Mouse (Mus musculus): Measurements from ENCODE around the gene Ackr2.

Gene Ackr2

GRCm38 (mm10) chr9:121898245-121898644 lies at the start of gene Ackr2:
Gene Ackr2 (plus strand): TSS chr9:121898355.
- no peak for DNase-seq

- no peak for DNase-seq
Observed at GRCm38 (mm10) chr9:121854246-121854645, 43.9 kb upstream of the Ackr2 start.

DNA sequence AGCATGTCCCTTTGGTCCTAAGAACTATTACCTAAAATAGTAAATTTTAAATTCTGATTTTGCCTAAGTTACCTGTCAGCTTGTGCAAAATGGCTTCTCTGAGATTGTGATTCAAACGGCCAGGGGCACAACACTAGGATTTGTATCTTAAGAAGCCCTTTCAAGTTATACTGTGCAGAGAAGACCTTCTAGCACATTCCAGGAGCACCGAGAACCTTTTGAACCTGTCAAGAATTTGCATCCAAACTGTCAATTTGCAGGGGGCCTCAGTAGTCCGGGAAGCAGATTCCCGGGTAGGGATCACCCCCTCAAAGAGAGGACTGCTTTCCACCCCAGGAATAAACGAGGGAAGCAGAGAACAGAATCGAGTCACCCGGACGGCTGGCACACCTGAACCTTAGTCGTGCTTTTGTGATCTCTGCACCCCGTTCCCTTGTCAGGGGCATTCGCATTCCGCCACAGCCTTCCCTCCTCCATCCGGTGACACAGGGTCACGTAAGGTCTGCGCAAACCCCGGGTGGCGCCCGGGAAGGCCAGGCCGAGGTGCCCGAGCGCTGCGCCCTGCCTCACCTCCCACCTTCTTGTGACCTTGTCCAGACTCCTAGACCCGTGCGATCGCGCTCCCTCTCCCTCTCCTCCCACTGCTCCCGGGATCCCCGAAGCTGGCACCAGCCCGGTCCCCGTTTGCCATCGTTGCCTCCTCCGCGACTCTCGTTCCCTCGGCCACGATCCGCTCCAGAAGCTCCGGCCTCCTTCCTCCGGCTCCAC lies 41.3 kb upstream of the Ackr2 start:
- no peak for DNase-seq

DNA sequence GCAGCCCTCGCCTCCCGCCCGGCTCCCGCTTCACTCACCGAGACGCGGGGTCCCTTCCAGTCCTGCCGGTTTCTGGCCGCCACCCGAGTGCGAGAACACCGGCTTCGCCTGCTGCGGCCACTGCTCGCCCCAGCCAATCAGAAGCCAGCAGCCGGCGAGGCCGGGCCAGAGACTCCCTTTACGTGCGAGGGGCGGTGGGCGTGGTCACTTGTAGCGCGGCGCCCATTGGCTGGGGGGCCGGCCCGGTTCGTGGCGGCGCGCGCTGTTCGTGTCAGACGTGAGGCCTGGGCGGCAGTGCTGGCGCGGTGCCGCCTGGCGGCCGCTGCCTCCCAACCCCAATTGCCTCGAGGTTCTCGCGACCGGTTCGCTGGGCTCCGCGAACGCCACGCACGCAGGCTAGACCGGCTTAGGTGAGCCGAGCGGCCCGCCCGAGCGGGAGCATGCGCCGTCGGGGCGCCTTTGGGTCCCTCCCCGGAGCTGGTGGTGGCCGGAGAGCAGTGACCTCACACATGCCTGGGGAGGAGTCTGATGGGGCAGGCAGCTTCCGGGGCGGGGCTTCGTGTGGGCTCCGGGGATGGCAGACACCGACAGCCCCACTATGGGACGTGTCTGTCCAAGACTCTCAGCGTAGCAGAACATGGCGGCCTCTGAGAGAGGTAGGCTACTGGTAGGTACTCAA lies 40.5 kb upstream of the Ackr2 start:
- DNase-seq = peak; percentile 97

GRCm38 (mm10) chr9:121858153-121858488 lies 40.0 kb upstream of the Ackr2 start, which contains the start of gene Higd1a:
Gene Higd1a (minus strand): TSS chr9:121858362.
- no peak for DNase-seq

GRCm38 (mm10) chr9:121859345-121859744 lies 38.8 kb upstream of the Ackr2 start:
- DNase-seq = no peak

- DNase-seq = no peak
Observed at GRCm38 (mm10) chr9:121860921-121861320, 37.2 kb upstream of the Ackr2 start.

DNA sequence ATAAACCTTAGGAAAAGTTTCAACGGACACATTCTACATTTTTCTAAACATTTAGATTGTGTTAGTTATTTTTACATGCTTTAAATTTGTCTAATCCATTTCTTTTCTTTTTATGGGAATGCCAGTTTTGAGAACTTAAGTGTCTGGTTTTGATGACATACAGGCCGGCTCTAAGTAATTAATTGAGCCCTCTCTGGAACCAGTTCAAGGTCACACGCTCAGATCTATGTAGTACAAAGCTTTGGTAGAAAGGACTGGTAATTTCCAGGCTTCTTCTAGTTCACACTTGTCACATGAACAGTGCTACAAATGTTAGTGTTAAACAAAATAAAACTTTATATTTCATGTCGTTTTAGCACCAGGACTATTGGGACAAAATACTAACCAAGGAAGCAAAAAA lies 33.3 kb upstream of the Ackr2 start:
- no peak for DNase-seq

- no peak for DNase-seq
Observed at GRCm38 (mm10) chr9:121865425-121866008, 32.6 kb upstream of the Ackr2 start.

DNA sequence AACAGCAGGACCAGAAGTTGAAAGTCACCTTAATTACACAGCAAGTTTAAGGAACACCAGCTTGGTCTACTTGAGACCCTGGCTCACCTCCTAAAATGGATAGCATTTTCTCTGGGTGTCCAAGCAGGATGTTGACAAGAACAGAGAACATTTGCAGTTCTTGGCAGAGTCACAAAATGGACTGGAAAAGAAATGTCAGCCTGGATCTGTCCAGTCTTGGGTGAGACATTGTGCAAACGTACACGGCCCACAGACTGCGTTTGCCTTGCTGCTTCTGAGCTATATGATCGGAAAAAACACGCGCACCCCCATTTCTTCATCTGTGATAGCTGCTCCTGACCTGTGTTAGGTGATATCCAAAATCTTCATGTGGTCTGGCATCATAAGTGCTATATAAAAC lies 30.5 kb upstream of the Ackr2 start:
- no peak for DNase-seq

DNA sequence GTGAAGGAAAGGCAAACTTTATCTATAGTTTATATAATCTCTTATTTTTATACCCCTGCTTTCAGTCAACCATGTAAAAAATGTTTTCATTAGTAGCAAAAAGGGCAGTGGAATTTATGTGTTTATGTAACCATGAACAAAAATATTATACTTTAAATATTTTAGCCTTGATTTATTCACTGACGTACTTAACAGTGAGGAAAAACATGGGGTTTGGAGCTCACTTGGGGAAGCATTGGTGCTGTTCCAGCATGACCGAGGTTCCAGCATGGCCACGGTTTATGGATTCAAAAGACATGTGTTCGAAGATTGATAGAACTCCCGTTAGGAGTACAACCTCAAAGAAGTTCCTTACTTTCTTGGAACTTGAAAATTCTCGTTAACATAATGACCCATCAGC lies 29.9 kb upstream of the Ackr2 start:
- no peak for DNase-seq

DNA sequence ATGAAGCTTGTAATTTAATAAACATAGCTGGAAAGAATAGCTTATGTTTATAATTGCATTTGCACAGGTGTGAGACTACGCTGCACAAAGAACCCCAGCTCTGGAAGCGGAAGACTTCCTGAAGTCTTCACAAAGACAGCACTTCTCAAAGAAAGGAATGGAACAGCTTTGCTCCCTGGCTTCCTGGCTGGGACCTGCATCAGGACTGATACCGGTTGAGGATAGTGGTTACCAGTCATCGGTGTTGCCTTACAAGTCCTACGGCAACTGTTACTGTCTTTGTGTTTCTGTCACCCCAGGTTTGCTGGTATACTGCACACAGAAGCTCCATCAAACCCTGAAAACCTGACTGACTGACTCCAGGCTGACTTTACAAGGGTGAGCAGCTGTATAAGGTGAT lies 28.7 kb upstream of the Ackr2 start:
- no peak for DNase-seq

- no peak for DNase-seq
Observed at GRCm38 (mm10) chr9:121869973-121870515, 28.1 kb upstream of the Ackr2 start.

GRCm38 (mm10) chr9:121872062-121872683 lies 26.0 kb upstream of the Ackr2 start:
- no peak for DNase-seq

GRCm38 (mm10) chr9:121873578-121873977 lies 24.6 kb upstream of the Ackr2 start:
- DNase-seq = no peak

- DNase-seq = peak; percentile 51
Observed at GRCm38 (mm10) chr9:121877052-121877740, 21.0 kb upstream of the Ackr2 start.

- DNase-seq = peak; percentile 22
Observed at GRCm38 (mm10) chr9:121880840-121881239, 17.3 kb upstream of the Ackr2 start.

DNA sequence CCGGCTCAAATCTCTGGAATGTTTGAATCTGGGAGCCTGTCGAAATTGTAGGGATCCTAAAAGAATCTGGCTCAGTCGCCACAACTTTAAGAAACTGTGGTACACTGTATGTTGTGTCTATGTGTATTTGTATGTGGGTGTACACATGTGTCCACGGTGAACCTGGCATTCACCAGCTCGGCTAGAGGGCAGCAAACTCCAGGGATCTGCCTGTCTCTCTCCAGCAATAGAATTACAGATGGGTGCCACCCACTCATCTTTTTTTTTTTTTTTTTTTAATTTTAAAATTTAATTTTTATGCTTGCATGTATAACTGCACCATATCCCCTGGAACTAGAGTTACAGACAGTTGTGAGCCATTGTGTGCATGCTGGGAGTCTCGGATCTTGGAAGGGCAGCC lies 16.9 kb upstream of the Ackr2 start:
- DNase-seq = no peak

DNA sequence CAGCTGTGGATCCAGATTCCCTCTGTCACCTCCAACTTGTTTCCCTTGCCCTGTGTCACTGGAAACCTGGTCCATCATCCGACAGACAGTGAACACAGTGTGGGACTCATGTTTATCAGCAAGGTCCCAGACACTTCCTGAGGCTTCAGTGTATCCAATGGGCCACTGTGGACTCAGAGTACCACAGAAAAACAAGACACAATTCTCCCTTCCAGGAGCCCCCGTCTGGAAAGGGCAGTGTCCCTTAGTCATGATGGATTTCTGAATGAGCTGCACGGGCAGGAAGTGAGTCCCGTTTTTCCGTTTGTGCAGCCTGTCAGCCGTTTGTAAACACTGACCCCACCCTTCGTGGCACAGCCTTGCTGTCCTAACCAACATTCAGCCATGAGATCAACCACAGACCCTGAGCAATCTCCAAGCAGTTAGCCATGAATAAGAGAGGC lies 16.1 kb upstream of the Ackr2 start:
- no peak for DNase-seq

DNA sequence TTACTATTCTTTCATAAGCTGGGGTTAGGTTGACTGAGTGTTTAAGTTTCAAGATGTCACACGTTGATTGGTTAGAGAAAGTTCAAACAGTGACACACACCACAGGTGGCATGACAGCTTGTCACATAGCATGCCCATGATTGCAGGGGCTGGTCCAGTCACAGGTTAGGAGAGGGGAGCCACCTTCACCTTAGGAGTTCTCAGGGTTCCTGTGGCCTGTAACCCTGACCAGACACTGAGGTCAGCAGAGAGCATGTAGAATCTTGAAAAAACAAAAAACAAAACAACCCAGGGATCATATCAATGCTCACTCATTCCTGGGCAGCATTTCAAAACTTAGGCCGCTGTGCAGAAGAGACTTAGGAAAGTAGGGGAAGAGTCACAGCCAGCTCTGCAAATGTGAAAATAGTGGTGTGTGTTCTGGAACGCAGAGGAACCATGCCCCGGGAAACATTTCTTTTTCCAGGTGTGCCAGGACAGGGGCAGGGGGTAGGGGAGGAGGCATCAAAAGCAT lies 8.2 kb upstream of the Ackr2 start:
- no peak for DNase-seq

GRCm38 (mm10) chr9:121890441-121890941 lies 7.7 kb upstream of the Ackr2 start:
- no peak for DNase-seq

DNA sequence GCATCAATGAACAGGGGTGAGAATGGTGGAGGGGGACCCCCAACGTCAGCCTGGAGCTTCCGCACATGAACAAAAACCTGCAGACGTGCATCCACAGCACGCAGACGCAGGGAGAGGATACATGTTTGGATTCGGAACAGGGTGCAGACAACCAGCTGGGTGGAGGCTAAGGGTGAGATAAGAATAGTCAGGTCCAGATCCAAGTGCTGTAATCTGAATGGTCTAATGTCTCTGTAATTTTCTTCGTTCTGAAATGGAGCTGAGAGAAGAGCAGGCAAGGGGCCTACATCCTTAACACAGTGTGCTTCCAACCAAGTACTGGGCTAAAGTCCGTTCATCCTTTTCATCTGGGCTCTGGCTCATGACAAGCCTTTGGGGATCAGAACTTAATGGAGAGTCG lies 6.9 kb upstream of the Ackr2 start:
- no peak for DNase-seq

All from cerebellum, adult 11-12 months (tissue).